Mouse (Mus musculus): ENCODE data around the gene Col1a2. TPM values are rescaled to one million over a fixed set of nuclear protein-coding genes. Genes with fewer than 3 reads are reported as not detected.

Gene Col1a2
- polyA plus RNA-seq, 1 experiment from 2014 or later: 72.3 TPM

- Histone ChIP-seq H3K27me3 (no peaks in the 10 kb centered on the region), H3K36me3 (no peaks in the 10 kb centered on the region), H3K9ac (replicated peaks) (no peak overlapping the region), H3K4me3 (replicated peaks) (no peak overlapping the region), H3K4me1 (replicated peaks) (0 out of 2 replicates have a peak, but pooled peaks cover 3% of the 10 kb centered on the region), H3K27ac (no peak overlapping the region), H3K4me2 (replicated peaks) (no peak overlapping the region), H3K9me3 (no peaks in the 10 kb centered on the region)
- ATAC-seq: no peak
- WGBS: 83% methylated on average over 4 of the region's 4 CpGs
Observed at GRCm38 (mm10) chr6:4530986-4531385, 26.4 kb downstream of the Col1a2 start.

GRCm38 (mm10) chr6:4532898-4533297 is 28.3 kb downstream of the Col1a2 start:
- Histone ChIP-seq H3K4me2 (replicated peaks) (no peak overlapping the region), H3K36me3 (no peaks in the 10 kb centered on the region), H3K27ac (no peak overlapping the region), H3K4me3 (replicated peaks) (no peak overlapping the region), H3K9me3 (no peaks in the 10 kb centered on the region), H3K9ac (replicated peaks) (no peak overlapping the region), H3K27me3 (no peaks in the 10 kb centered on the region), H3K4me1 (replicated peaks) (no peaks in the 10 kb centered on the region)
- 98% methylated on average over 1 of the region's 1 CpGs for WGBS
- ATAC-seq: no peak

- 73% methylated on average over 8 of the region's 8 CpGs for WGBS
- Histone ChIP-seq H3K9me3 (no peaks in the 10 kb centered on the region), H3K9ac (replicated peaks) (no peak overlapping the region), H3K4me3 (replicated peaks) (no peak overlapping the region), H3K36me3 (no peaks in the 10 kb centered on the region), H3K4me1 (replicated peaks) (no peaks in the 10 kb centered on the region), H3K4me2 (replicated peaks) (no peak overlapping the region), H3K27ac (no peak overlapping the region), H3K27me3 (no peaks in the 10 kb centered on the region)
- ATAC-seq: no peak
Observed at GRCm38 (mm10) chr6:4534462-4535079, 30.0 kb downstream of the Col1a2 start.

GRCm38 (mm10) chr6:4541926-4542715 is 37.5 kb downstream of the Col1a2 start:
- H3K4me3 ChIP-seq (replicated peaks): no peak overlapping the region
- WGBS: 90% methylated on average over 7 of the region's 7 CpGs
- ATAC-seq: no peak

GRCm38 (mm10) chr6:4544554-4544953 is 39.9 kb downstream of the Col1a2 start:
- Histone ChIP-seq H3K36me3 (no peaks in the 10 kb centered on the region), H3K9ac (replicated peaks) (no peak overlapping the region), H3K4me2 (replicated peaks) (no peak overlapping the region), H3K4me3 (replicated peaks) (no peak overlapping the region), H3K27me3 (no peaks in the 10 kb centered on the region), H3K27ac (no peak overlapping the region), H3K9me3 (no peaks in the 10 kb centered on the region), H3K4me1 (replicated peaks) (no peaks in the 10 kb centered on the region)
- no peak for ATAC-seq
- WGBS: 50% methylated on average over 6 of the region's 6 CpGs

More at GRCm38 (mm10) chr6:4541926-4542715, 37.5 kb downstream of the Col1a2 start:
- Histone ChIP-seq H3K27me3 (no peaks in the 10 kb centered on the region), H3K36me3 (no peaks in the 10 kb centered on the region), H3K27ac (no peak overlapping the region), H3K9me3 (no peaks in the 10 kb centered on the region), H3K4me2 (replicated peaks) (no peak overlapping the region), H3K4me1 (replicated peaks) (no peaks in the 10 kb centered on the region), H3K9ac (replicated peaks) (no peak overlapping the region)

- no peaks in the 10 kb centered on the region for H3K9me3 ChIP-seq
- H3K36me3 ChIP-seq: no peaks in the 10 kb centered on the region
- no peak for ATAC-seq
- peaks cover 8% of the 10 kb centered on the region for H3K4me1 ChIP-seq (replicated peaks)
- no peak overlapping the region for H3K4me2 ChIP-seq (replicated peaks)
- H3K9ac ChIP-seq (replicated peaks): no peak overlapping the region
- no peaks in the 10 kb centered on the region for H3K27me3 ChIP-seq
- H3K27ac ChIP-seq: no peak overlapping the region
- no peak overlapping the region for H3K4me3 ChIP-seq (replicated peaks)
- WGBS: 64% methylated on average over 8 of the region's 8 CpGs
Observed at GRCm38 (mm10) chr6:4545727-4546126, 41.1 kb downstream of the Col1a2 start.

GRCm38 (mm10) chr6:4548894-4549293 is 44.3 kb downstream of the Col1a2 start:
- Histone ChIP-seq H3K27ac (no peak overlapping the region), H3K4me2 (replicated peaks) (no peak overlapping the region), H3K4me3 (replicated peaks) (no peak overlapping the region), H3K9ac (replicated peaks) (no peak overlapping the region), H3K9me3 (no peaks in the 10 kb centered on the region), H3K36me3 (no peaks in the 10 kb centered on the region), H3K27me3 (no peaks in the 10 kb centered on the region), H3K4me1 (replicated peaks) (peaks cover 11% of the 10 kb centered on the region)
- ATAC-seq: no peak
- WGBS: 84% methylated on average over 4 of the region's 4 CpGs

- Histone ChIP-seq H3K4me2 (replicated peaks) (no peak overlapping the region), H3K36me3 (no peaks in the 10 kb centered on the region), H3K9ac (replicated peaks) (no peak overlapping the region), H3K4me1 (replicated peaks) (peaks cover 21% of the 10 kb centered on the region), H3K27me3 (no peaks in the 10 kb centered on the region), H3K27ac (no peak overlapping the region), H3K4me3 (replicated peaks) (no peak overlapping the region), H3K9me3 (no peaks in the 10 kb centered on the region)
- WGBS: 33% methylated on average over 11 of the region's 11 CpGs
- ATAC-seq: peak; percentile 44; the same call in 1 of the 2 replicates
Observed at GRCm38 (mm10) chr6:4549846-4550548, 45.4 kb downstream of the Col1a2 start.

- H3K27ac ChIP-seq: no peak overlapping the region
- peaks cover 26% of the 10 kb centered on the region for H3K4me1 ChIP-seq (replicated peaks)
- H3K4me2 ChIP-seq (replicated peaks): no peak overlapping the region
- no peak overlapping the region for H3K9ac ChIP-seq (replicated peaks)
- ATAC-seq: no peak
- 44% methylated on average over 1 of the region's 1 CpGs for WGBS
- H3K36me3 ChIP-seq: no peaks in the 10 kb centered on the region
- no peak overlapping the region for H3K4me3 ChIP-seq (replicated peaks)
- H3K27me3 ChIP-seq: no peaks in the 10 kb centered on the region
- no peaks in the 10 kb centered on the region for H3K9me3 ChIP-seq
Observed at GRCm38 (mm10) chr6:4550549-4550915, 45.9 kb downstream of the Col1a2 start.

- H3K4me3 ChIP-seq (replicated peaks): no peak overlapping the region
- H3K36me3 ChIP-seq: no peaks in the 10 kb centered on the region
- H3K27me3 ChIP-seq: no peaks in the 10 kb centered on the region
- no peak overlapping the region for H3K27ac ChIP-seq
- H3K4me2 ChIP-seq (replicated peaks): no peak overlapping the region
- H3K9ac ChIP-seq (replicated peaks): no peak overlapping the region
- peak; percentile 46; the same call in 1 of the 2 replicates for ATAC-seq
- H3K4me1 ChIP-seq (replicated peaks): peaks cover 25% of the 10 kb centered on the region
- H3K9me3 ChIP-seq: 0 out of 2 replicates have a peak, but pooled peaks cover 3% of the 10 kb centered on the region
- WGBS: 55% methylated on average over 6 of the region's 6 CpGs
Observed at GRCm38 (mm10) chr6:4555366-4555765, 50.8 kb downstream of the Col1a2 start.

GRCm38 (mm10) chr6:4557086-4557485 is 52.5 kb downstream of the Col1a2 start:
- H3K4me2 ChIP-seq (replicated peaks): no peak overlapping the region
- H3K9me3 ChIP-seq: 0 out of 2 replicates have a peak, but pooled peaks cover 3% of the 10 kb centered on the region
- H3K27me3 ChIP-seq: no peaks in the 10 kb centered on the region
- no peak overlapping the region for H3K4me3 ChIP-seq (replicated peaks)
- 84% methylated on average over 8 of the region's 8 CpGs for WGBS
- H3K27ac ChIP-seq: no peak overlapping the region
- ATAC-seq: no peak
- peaks cover 28% of the 10 kb centered on the region for H3K4me1 ChIP-seq (replicated peaks)
- no peak overlapping the region for H3K9ac ChIP-seq (replicated peaks)
- H3K36me3 ChIP-seq: no peaks in the 10 kb centered on the region

GRCm38 (mm10) chr6:4557678-4558077 is 53.1 kb downstream of the Col1a2 start:
- H3K4me3 ChIP-seq (replicated peaks): no peak overlapping the region
- no peak overlapping the region for H3K4me2 ChIP-seq (replicated peaks)
- H3K9me3 ChIP-seq: 0 out of 2 replicates have a peak, but pooled peaks cover 3% of the 10 kb centered on the region
- WGBS: 16% methylated on average over 7 of the region's 7 CpGs
- no peaks in the 10 kb centered on the region for H3K36me3 ChIP-seq
- H3K27me3 ChIP-seq: no peaks in the 10 kb centered on the region
- H3K4me1 ChIP-seq (replicated peaks): peaks cover 28% of the 10 kb centered on the region
- peak; percentile 60; the same call in 1 of the 2 replicates for ATAC-seq
- no peak overlapping the region for H3K9ac ChIP-seq (replicated peaks)
- no peak overlapping the region for H3K27ac ChIP-seq
